Mouse (Mus musculus) spleen, adult 2 months (tissue): Measurements from ENCODE around the gene Hat1.
"Not testable (repeated sequence)": the region's sequence is repeated elsewhere in the genome, so short reads cannot be mapped to it uniquely, and the experiment has no call there.

Experiments used
- CTCF ChIP-seq: fragments of 200-500 bp; IDR thresholded peaks from 2 replicates; pipeline ENCODE4 v1.5.1; 2011; ENCODE audit warnings: mild to moderate bottlenecking, inconsistent platforms; ENCODE audit not compliant: insufficient read depth, insufficient read length, insufficient replicate concordance; ENCODE audit errors: extremely low read depth
- POLR2A ChIP-seq: fragments of 200-500 bp; IDR thresholded peaks from 2 replicates; pipeline ENCODE4 v1.6.1; 2011; ENCODE audit warnings: low read depth, low read length, inconsistent platforms

GRCm38 (mm10) chr2:71372261-71372660 lies 16.5 kb upstream of the Hat1 start:
- TF ChIP-seq POLR2A, CTCF: not testable (repeated sequence)
